Mouse (Mus musculus): ENCODE measurements around the gene Mtif3.

DNA sequence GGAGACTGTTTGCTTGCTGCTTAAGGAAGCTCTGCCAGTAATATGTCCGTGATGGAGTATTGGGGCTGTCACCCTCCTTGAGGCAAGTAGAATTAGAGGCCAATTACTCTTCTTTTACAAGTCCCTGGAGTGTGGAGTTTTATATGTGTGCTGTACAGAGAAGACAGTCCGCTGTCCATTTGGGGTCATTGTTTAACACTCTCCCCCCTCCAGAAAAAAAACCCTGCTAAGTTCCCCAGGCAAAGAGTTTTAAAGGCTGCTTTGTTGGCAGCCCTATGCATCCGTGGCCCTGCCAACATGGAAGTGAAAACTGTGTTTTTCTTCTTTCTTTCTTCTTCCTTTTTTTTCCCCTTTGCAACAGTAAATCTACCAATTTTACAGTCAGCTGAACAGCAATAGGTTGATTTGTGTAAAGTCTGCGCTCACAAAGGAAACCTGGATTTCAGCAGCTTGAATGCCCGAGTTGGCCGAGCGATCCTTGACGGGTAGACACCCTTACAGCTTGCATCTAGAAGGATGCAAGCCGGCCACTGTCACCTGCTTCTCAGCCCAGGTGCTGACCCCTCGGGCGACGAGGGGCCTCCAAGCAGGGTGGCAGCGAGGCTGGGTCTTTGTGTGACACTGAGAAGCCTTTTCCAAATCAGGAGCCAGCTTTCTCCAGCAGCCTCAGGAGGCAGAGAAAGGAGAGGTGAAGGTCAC is 5.2 kb upstream of the Mtif3 start:
- no peak for TF ChIP-seq CTCF (IDR thresholded peaks at IDR 0.05; ENCODE audit: control insufficient read depth, insufficient read depth, low read length)
- TF ChIP-seq POLR2A (IDR thresholded peaks at IDR 0.05; ENCODE audit: borderline replicate concordance, control insufficient read depth, low read depth, low read length) = no peak
